Mouse (Mus musculus) thymus, postnatal 0 days (tissue): Measurements from ENCODE around the gene Pnpla1. TPM values are rescaled to one million over a fixed set of nuclear protein-coding genes. Genes with fewer than 3 reads are reported as not detected.
A peak's percentile ranks its signal among the peaks of the same experiment; 100 is the strongest.

Experiments used
- DNase-seq: peaks from one replicate; pipeline ENCODE4 v3.0.0-alpha.2; 2015; ENCODE audit warnings: low spot score
- polyA plus RNA-seq: library from polyadenylated mRNA; unstranded; fragments of >200 nt; fragmentation: Nextera tagmentation; extraction: Ambion mirVana; gene quantifications from 2 replicates; pipeline ENCODE4 v1.2.1, GENCODE M21; 2015

Gene Pnpla1
- polyA plus RNA-seq, 1 experiment from 2014 or later: not detected

- DNase-seq: peak; percentile 35
These were observed 25.8 kb downstream of the Pnpla1 start for GRCm38 (mm10) chr17:28883941-28884516.

DNA sequence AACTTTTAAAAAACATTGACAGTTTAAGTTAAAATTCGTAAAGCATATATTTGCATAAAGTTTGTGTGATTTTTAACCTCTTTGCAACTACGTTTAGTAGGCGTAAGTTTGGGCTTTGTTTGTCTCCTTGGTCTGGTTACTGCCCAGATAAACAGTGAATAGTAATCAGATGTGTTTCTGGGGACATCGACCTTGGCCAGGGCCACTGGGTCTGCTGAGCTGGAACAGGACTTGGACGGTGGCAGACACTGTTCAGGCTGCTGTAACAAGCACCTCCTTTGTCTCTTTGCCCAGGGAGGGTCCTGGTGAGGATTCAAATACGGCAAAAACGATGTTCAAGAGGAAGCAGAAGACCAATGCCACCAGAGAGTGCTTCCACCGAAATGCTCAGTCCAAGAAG is 27.0 kb downstream of the Pnpla1 start:
- no peak for DNase-seq

- DNase-seq: no peak
These were observed 28.1 kb downstream of the Pnpla1 start for GRCm38 (mm10) chr17:28886266-28886665.

- no peak for DNase-seq
These were observed 36.0 kb downstream of the Pnpla1 start for GRCm38 (mm10) chr17:28894050-28894767.

DNA sequence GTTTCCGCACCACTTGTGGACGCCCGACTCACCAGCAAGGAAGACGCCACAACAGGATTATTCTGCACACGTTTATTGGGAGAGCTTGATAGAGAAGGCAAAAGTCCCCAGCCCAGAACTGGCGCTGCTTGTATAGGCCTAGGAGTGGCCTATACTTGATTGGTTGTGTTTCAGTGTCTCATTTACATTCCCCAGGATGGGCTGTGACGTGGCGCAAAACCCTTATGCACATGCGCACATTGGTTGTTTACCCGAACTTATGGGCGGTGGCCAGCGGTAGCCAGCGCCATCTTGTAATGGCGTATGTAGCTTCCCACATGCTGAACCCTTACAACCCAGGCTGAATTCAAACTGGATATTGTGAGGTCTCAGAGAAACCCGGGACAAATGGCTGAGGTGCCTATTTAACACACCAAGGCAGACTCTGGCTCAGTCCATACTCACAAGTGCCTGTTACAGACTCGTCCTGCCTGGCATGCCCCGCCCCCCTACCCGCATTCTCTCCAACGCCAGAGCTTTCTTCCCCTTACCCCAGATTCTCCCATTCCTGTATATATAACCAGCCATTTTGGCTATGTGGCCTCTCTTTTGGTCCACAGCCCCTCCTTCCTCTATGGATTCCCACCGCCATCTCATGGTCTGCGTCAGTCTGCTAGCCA is 37.1 kb downstream of the Pnpla1 start:
- no peak for DNase-seq

GRCm38 (mm10) chr17:28896095-28896780 is 38.0 kb downstream of the Pnpla1 start:
- DNase-seq: no peak

GRCm38 (mm10) chr17:28897817-28898216 is 39.6 kb downstream of the Pnpla1 start:
- no peak for DNase-seq

GRCm38 (mm10) chr17:28898249-28898648 is 40.0 kb downstream of the Pnpla1 start:
- DNase-seq: no peak

GRCm38 (mm10) chr17:28899427-28899826 is 41.2 kb downstream of the Pnpla1 start:
- DNase-seq: no peak

DNA sequence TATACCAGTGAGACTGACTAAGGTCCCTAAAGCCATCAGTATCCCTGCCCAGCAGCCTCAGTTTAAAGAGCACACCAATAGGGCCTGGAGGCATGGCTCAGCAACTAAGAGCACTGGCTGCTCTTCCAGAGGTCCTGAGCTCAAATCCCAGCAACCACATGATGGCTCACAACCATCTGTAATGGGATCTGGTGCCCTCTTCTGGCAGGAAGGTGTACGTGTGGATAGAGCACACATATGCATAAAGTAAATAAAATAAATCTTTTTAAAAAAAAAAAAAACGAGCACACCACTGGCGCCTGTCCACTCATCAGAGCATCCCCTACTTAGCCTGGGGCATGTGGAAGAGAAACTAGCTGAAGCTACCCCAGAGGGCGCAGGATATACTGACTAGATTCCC is 43.3 kb downstream of the Pnpla1 start:
- no peak for DNase-seq

DNA sequence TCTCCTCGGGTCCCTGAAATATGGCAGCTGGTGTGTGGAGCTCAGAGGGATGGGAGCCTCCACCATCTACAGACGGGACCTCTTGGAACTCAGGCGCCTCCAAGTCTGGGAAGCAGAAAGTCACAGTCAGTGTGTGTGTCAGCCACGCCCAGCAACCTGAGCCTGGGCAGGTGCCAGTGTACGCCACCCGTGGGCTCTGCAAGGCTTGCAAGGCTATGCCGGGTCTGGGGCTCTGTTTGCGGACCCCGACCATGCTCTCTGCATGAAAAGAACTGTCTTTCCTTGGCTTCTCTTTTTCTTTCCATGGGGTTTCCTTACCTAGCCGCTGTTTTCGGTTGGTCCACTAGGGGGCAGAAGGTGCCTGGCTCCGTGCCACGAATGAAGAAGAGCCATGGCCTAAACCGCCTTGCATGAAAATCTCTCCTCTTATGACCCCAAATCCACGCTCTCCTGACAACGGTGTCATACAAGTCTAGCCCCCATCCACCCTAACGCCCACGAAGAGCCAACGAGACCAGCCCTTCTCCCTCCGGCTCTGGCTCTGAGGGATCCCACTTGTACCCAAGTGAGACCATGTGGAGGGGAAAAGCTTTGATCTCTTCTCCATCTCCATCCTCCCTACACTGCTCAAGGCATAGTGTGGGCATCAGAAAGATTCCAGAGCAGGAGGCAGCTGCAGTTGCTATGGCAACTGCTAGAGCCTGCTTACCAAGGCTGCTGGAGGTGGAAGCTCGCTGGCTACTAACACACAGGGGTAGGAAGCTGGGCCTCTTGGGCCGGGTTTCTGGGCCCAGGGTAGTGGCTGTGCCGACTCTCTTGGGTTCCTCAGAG is 46.5 kb downstream of the Pnpla1 start:
- peak; percentile 63 for DNase-seq

GRCm38 (mm10) chr17:28905377-28905916 is 47.2 kb downstream of the Pnpla1 start:
- no peak for DNase-seq

DNA sequence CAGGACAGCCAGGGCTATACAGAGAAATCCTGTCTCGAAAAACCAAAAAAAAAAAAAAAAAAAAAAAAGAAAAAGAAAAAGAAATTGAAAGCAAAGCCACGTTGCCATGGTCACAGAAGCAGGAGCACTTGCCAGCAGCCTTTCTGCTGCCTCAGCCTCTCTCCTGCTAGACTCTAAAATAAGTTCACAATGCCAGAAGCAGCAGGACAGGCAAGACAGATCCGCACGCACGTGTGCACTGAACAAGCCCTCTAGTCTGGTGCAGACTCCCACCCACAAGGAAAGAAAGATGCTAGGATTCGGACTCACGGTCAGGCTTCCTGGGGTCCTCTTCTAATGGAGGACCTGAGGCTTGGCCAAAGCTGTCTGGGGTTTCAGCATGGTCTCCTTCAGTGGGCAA is 49.7 kb downstream of the Pnpla1 start:
- no peak for DNase-seq

GRCm38 (mm10) chr17:28909252-28909941 is 51.2 kb downstream of the Pnpla1 start:
- DNase-seq: peak; percentile 65

DNA sequence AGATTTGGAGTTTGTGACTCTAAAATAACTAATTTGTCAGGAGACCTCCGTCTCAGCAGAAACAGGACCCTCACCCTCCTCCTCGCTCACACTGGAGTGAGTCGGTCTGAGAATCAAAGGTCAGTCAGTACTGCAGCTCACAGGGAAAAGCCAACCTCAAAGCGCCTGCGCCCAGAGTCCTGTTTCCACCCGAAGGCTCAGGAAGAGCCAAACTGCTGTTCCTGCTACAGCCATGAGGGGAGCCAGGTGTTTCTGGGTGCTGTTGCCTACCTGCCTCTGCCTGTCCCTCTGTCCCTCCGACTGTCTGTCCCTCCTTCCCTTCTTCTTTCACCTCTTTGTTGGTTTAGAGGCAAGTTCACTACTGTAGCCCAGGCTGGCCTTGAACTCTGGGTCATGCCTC is 51.9 kb downstream of the Pnpla1 start:
- peak; percentile 16 for DNase-seq

DNA sequence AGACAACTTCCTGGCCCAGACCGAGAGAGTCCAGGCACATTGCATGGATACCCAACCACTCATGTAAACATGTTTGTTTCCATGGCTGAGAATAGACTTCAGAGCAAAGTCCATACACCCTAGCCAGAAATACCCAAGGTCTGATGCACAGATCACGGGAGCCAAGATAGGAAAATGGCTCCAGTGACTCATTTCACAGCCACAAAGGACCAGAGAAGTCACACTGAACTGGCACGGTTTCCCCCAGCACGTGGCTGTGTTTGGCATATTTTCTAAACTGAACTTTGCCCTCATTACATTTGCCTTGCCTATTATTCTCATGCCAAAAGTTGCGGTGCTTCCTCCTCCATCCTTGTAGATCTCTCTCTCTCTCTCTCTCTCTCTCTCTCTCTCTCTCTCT is 55.0 kb downstream of the Pnpla1 start:
- no peak for DNase-seq

DNA sequence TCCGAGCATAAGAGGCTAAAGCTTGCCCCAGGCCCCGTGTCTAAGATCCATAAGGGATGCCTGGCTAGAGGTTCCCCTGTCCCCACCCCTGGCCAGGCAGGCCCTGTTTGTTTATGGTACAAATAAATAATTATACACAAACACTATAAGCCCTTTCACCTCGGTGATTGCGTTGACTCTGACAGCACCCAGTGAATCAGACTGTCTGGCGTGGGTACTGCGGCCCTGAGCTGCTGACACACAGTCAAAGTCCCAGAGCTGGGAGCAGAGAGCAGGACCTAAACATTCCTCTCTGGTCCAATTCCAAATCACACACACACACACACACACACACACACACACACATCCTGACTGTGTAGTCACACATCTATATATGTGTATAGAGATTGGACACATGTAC is 55.7 kb downstream of the Pnpla1 start:
- DNase-seq: no peak

- DNase-seq: no peak
These were observed 56.9 kb downstream of the Pnpla1 start, which contains the start of gene 4930539E08Rik for GRCm38 (mm10) chr17:28915060-28915628. Gene 4930539E08Rik (minus strand): TSS chr17:28915324.

GRCm38 (mm10) chr17:28916520-28916919 is 58.3 kb downstream of the Pnpla1 start:
- no peak for DNase-seq

- no peak for DNase-seq
These were observed 62.9 kb downstream of the Pnpla1 start for GRCm38 (mm10) chr17:28921086-28921485.
